In the genomic region with DNA sequence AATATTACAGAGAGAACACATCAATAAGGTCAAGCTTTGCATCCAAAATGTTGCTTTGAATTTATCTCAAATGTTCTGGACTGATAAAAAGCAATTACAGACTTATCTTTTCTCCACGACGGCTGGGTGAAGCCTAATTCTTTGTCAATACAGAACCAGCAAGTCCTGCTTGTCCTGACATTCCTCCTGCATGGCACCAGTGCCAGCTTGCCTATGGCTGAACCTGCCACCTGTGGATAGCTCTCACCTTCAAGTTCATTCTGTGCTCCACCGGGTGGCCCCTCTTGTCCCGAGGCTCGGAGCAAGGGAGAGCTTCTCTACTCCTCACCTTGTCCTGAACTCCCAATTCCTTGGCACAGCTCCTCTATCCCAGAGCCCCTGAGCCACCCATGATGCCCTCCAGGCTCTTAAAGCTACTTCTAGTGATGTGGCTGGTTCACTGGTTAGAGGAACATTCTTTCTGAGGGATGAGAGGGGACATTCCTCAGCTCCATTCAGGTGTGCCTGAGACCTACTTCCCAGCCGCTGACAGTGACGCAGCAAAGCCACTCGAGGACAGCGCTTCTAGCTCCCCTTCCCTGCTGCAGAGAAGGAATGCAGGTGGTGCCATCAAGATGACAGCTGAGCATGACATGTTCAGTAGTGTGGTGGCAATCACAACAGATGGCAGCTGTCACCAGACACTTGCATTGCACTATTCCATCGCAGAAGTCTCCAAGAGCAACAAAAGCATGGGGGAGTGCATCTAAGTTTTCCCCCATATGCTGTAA, we compare ENCODE assay signal across 12 mouse cellular contexts.
DNase-seq lines count a peak whose midpoint lies in the region; ATAC-seq and TF ChIP-seq lines count a peak whose summit lies in the region.
"Had no signal": no experiment of that assay in that cellular context is flagged by ENCODE, and none has a peak within 500 bp of the region (broad histone marks: within the 10 kb centered on the region; RNA-seq: fewer than 3 reads in every experiment).

No protein-coding gene starts in this region.

- H3K4me1 ChIP-seq in kidney, embryonic 16.5 days (ENCODE audit: insufficient read depth, low read length), result peaks cover 9% of the 10 kb centered on the region; the same call in 1 of the 2 replicates
- no peaks in the 10 kb centered on the region for H3K4me1 ChIP-seq in neural tube, embryonic 15.5 days
- 0 out of 2 replicates have a peak, but pooled peaks cover 4% of the 10 kb centered on the region for H3K4me1 ChIP-seq in hindbrain, embryonic 14.5 days (replicated peaks; ENCODE audit: control insufficient read depth, insufficient read depth, low read length)

- no peaks in the 10 kb centered on the region for H3K36me3 ChIP-seq in kidney, embryonic 16.5 days (ENCODE audit: insufficient read depth, low read length)
- H3K36me3 ChIP-seq in neural tube, embryonic 15.5 days, result no peaks in the 10 kb centered on the region
- H3K36me3 ChIP-seq in hindbrain, embryonic 14.5 days (replicated peaks; ENCODE audit: control insufficient read depth, insufficient read depth), result no peaks in the 10 kb centered on the region

- no peak overlapping the region for H3K27ac ChIP-seq in kidney, embryonic 16.5 days (ENCODE audit: low read length)
- H3K27ac ChIP-seq in layer of hippocampus, adult 2 months, result peak overlapping the region; percentile 49; the same call in 1 of the 2 replicates
- H3K27ac ChIP-seq in neural tube, embryonic 15.5 days (replicated peaks), result no peak overlapping the region
- H3K27ac ChIP-seq in hindbrain, embryonic 14.5 days, result no peak overlapping the region
- H3K27ac ChIP-seq: liver, embryonic 14.5 days had no signal

- no peaks in the 10 kb centered on the region for H3K9me3 ChIP-seq in kidney, embryonic 16.5 days (ENCODE audit: low read length)
- H3K9me3 ChIP-seq in neural tube, embryonic 15.5 days (replicated peaks), result no peaks in the 10 kb centered on the region
- H3K9me3 ChIP-seq in hindbrain, embryonic 14.5 days (ENCODE audit: control insufficient read depth, low read length), result no peaks in the 10 kb centered on the region

- no peak overlapping the region for H3K9ac ChIP-seq in kidney, embryonic 16.5 days (replicated peaks; ENCODE audit: low read length)
- H3K9ac ChIP-seq in neural tube, embryonic 15.5 days (replicated peaks), result no peak overlapping the region
- no peak overlapping the region for H3K9ac ChIP-seq in hindbrain, embryonic 14.5 days
- H3K9ac ChIP-seq: liver, embryonic 14.5 days had no signal

- H3K4me3 ChIP-seq in kidney, embryonic 16.5 days (ENCODE audit: low read length), result no peak overlapping the region
- H3K4me3 ChIP-seq in layer of hippocampus, adult 2 months, result no peak overlapping the region
- no peak overlapping the region for H3K4me3 ChIP-seq in neural tube, embryonic 15.5 days (replicated peaks)
- H3K4me3 ChIP-seq in hindbrain, embryonic 14.5 days (replicated peaks; ENCODE audit: low read length), result no peak overlapping the region

- H3K4me2 ChIP-seq in kidney, embryonic 16.5 days (replicated peaks; ENCODE audit: low read depth, low read length), result no peak overlapping the region
- no peak overlapping the region for H3K4me2 ChIP-seq in neural tube, embryonic 15.5 days
- H3K4me2 ChIP-seq in hindbrain, embryonic 14.5 days (replicated peaks), result no peak overlapping the region

- DNase-seq in kidney, adult 8-10 months, result no peak
- DNase-seq in brain, embryonic 14.5 days (ENCODE audit: low read depth), result peak; percentile 65
- peak; percentile 62 to 69 for DNase-seq in layer of hippocampus, adult 2 months (ENCODE audit: low spot score in 2 of 2)
- DNase-seq in lung, postnatal 14 days, result peak; percentile 61
- DNase-seq in hindbrain, embryonic 14.5 days (ENCODE audit: low spot score), result no peak
- DNase-seq: adrenal gland, postnatal 36 days; cerebellum, postnatal 25 days; gastrocnemius, postnatal 14 days had no signal

- H3K27me3 ChIP-seq in kidney, embryonic 16.5 days (ENCODE audit: insufficient read depth, low read length), result no peaks in the 10 kb centered on the region
- H3K27me3 ChIP-seq in neural tube, embryonic 15.5 days (replicated peaks), result no peaks in the 10 kb centered on the region
- no peaks in the 10 kb centered on the region for H3K27me3 ChIP-seq in hindbrain, embryonic 14.5 days (ENCODE audit: control insufficient read depth, insufficient read depth, low read length)

- ATAC-seq in kidney, embryonic 16.5 days (ENCODE audit: low FRiP score, low TSS enrichment), result peak; percentile 78
- ATAC-seq in neural tube, embryonic 15.5 days (ENCODE audit: low FRiP score), result no peak
- no peak for ATAC-seq in hindbrain, embryonic 14.5 days (ENCODE audit: low FRiP score)
- ATAC-seq: midbrain, embryonic 16.5 days had no signal

- 51% methylated on average over 10 of the region's 10 CpGs for WGBS in kidney, embryonic 16.5 days
- WGBS in neural tube, embryonic 15.5 days, result 83% methylated on average over 10 of the region's 10 CpGs
- 73% methylated on average over 10 of the region's 10 CpGs for WGBS in hindbrain, embryonic 14.5 days

- no peak for TF ChIP-seq CTCF in brain, embryonic 14.5 days (IDR thresholded peaks at IDR 0.05; ENCODE audit: borderline replicate concordance, extremely low read depth, insufficient read depth, insufficient read length)
- no peak for TF ChIP-seq CTCF in layer of hippocampus, adult 2 months (conservative IDR thresholded peaks at IDR 0.05)

- TF ChIP-seq POLR2A in brain, embryonic 14.5 days (IDR thresholded peaks at IDR 0.05; ENCODE audit: borderline replicate concordance, extremely low read depth, insufficient read depth, insufficient read length, poor library complexity, severe bottlenecking), result no peak

Comparison
In these comparisons a context has a peak if more than half of its experiments do, and no peak if none do; other contexts are left out.
1. DNase-seq: peak in brain, embryonic 14.5 days (single experiment), layer of hippocampus, adult 2 months (2 of 2) and lung, postnatal 14 days (single experiment); none in kidney, adult 8-10 months (0 of 2) and hindbrain, embryonic 14.5 days (single experiment).